8 mouse cellular contexts compared by ENCODE assay signal in genomic region chr14:44977278-44977677, GRCm38 (mm10). TPM values are rescaled to one million over a fixed set of nuclear protein-coding genes. Genes with fewer than 3 reads are reported as not detected.
DNase-seq lines count a peak whose midpoint lies in the region; ATAC-seq and TF ChIP-seq lines count a peak whose summit lies in the region.
"Not testable (repeated sequence)": the region's sequence is repeated elsewhere in the genome, so short reads cannot be mapped to it uniquely, and the experiment has no call there.

No protein-coding gene starts in this region.

- WGBS in forebrain, embryonic 14.5 days = 5% methylated on average over 4 of the region's 4 CpGs
- 5% methylated on average over 4 of the region's 4 CpGs for WGBS in hindbrain, embryonic 10.5 days
- WGBS in liver, embryonic 14.5 days (ENCODE audit: insufficient replicate concordance) = 2% methylated on average over 4 of the region's 4 CpGs

- TF ChIP-seq EP300 in liver, embryonic 14.5 days (IDR thresholded peaks at IDR 0.05; ENCODE audit: low read depth) = not testable (repeated sequence)

- ATAC-seq in forebrain, embryonic 14.5 days = peak; percentile 52; the same call in 1 of the 2 replicates
- not testable (repeated sequence) for ATAC-seq in liver, embryonic 14.5 days (ENCODE audit: insufficient read depth)

- not testable (repeated sequence) for H3K9me3 ChIP-seq in forebrain, embryonic 14.5 days (replicated peaks; ENCODE audit: control insufficient read depth, low read length); hindbrain, embryonic 10.5 days; liver, embryonic 14.5 days (ENCODE audit: control insufficient read depth, low read length)

- not testable (repeated sequence) for H3K4me3 ChIP-seq in forebrain, embryonic 14.5 days (ENCODE audit: low read depth, low read length); hindbrain, embryonic 10.5 days; liver, embryonic 14.5 days (ENCODE audit: insufficient read depth in 1 of 2, low read depth in 2 of 2, low read length in 2 of 2)

- peak; percentile 50; the same call in 1 of the 2 replicates for TF ChIP-seq CTCF in brain, embryonic 14.5 days (IDR thresholded peaks at IDR 0.05; ENCODE audit: borderline replicate concordance, extremely low read depth, insufficient read depth, insufficient read length)
- TF ChIP-seq CTCF in liver, embryonic 14.5 days (IDR thresholded peaks at IDR 0.05; ENCODE audit: low read depth) = peak; percentile 58

- H3K27me3 ChIP-seq in forebrain, embryonic 14.5 days (replicated peaks; ENCODE audit: control insufficient read depth, insufficient read depth, low read length); hindbrain, embryonic 10.5 days (ENCODE audit: insufficient read depth, poor library complexity, severe bottlenecking); liver, embryonic 14.5 days (ENCODE audit: control insufficient read depth, insufficient read depth, low read length); splenic B cell, adult 2 months (ENCODE audit: control insufficient read depth, insufficient read depth, low read length, poor library complexity, severe bottlenecking): not testable (repeated sequence)

- not testable (repeated sequence) for H3K4me1 ChIP-seq in forebrain, embryonic 14.5 days (ENCODE audit: control insufficient read depth, insufficient read depth, low read length); hindbrain, embryonic 10.5 days (replicated peaks); liver, embryonic 14.5 days (replicated peaks; ENCODE audit: control insufficient read depth in 2 of 2, insufficient read depth in 2 of 2, low read length in 1 of 2)

- not testable (repeated sequence) for H3K27ac ChIP-seq in forebrain, embryonic 14.5 days (ENCODE audit: low read depth, low read length); hindbrain, embryonic 10.5 days; liver, embryonic 14.5 days

- not testable (repeated sequence) for H3K4me2 ChIP-seq in forebrain, embryonic 14.5 days (ENCODE audit: low read length); liver, embryonic 14.5 days (ENCODE audit: low read depth)

- not testable (repeated sequence) for H3K9ac ChIP-seq in forebrain, embryonic 14.5 days (ENCODE audit: low read length); liver, embryonic 14.5 days (replicated peaks)

- H3K36me3 ChIP-seq in forebrain, embryonic 14.5 days (ENCODE audit: control insufficient read depth, insufficient read depth, low read length); hindbrain, embryonic 10.5 days; liver, embryonic 14.5 days (replicated peaks; ENCODE audit: control insufficient read depth, insufficient read depth, low read depth); splenic B cell, adult 2 months (ENCODE audit: control insufficient read depth, insufficient read depth, low read length, poor library complexity, severe bottlenecking): not testable (repeated sequence)

- not testable (repeated sequence) for TF ChIP-seq POLR2A in brain, embryonic 14.5 days (IDR thresholded peaks at IDR 0.05; ENCODE audit: borderline replicate concordance, extremely low read depth, insufficient read depth, insufficient read length, poor library complexity, severe bottlenecking)

- peak; percentile 82 for DNase-seq in CD4-positive, CD25-positive, alpha-beta regulatory T cell, adult 2 months (ENCODE audit: low read depth, low spot score)
- DNase-seq in brain, embryonic 14.5 days (ENCODE audit: low read depth) = peak; percentile 41
- DNase-seq in forebrain, embryonic 14.5 days (ENCODE audit: low spot score) = peak; percentile 60
- DNase-seq in hindbrain, embryonic 10.5 days (ENCODE audit: low spot score) = peak; percentile 53
- DNase-seq in kidney, postnatal 36 days = peak; percentile 53 to 82
- DNase-seq in liver, embryonic 14.5 days (ENCODE audit: low read depth in 3 of 3, low spot score in 3 of 3) = not testable (repeated sequence)
- DNase-seq in neural tube, embryonic 10.5 days (ENCODE audit: extremely low spot score, low spot score) = peak; percentile 62
- peak; percentile 75 for DNase-seq in splenic B cell, adult 2 months (ENCODE audit: low read depth, low spot score)

RNA-seq across cellular contexts. Expression of gene Ptger2, which starts 10.7 kb away (rescaled TPM):
- polyA plus RNA-seq in brain, embryonic 14.5 days (2012; rRNA removed) = 0.35 and 0.57 TPM in 2 replicates
- 0.22 and 0.27 TPM in 2 replicates for polyA plus RNA-seq in forebrain, embryonic 14.5 days (2014; fragmentation: Nextera tagmentation; extraction: Ambion mirVana)
- polyA plus RNA-seq in hindbrain, embryonic 10.5 days (2016; fragmentation: Nextera tagmentation; extraction: Ambion mirVana) = 0.04 and 0.14 TPM in 2 replicates
- polyA plus RNA-seq in liver, embryonic 14.5 days (2012; rRNA removed) = 0.17 and 0.27 TPM in 2 replicates
- 0.38 and 0.47 TPM in 2 replicates for polyA plus RNA-seq in liver, embryonic 14.5 days (2014; fragmentation: Nextera tagmentation; extraction: Ambion mirVana)
